Mouse (Mus musculus) embryonic fibroblast, embryonic 13.5 days (primary cell): ENCODE results near the gene Acer3.

Source experiments
- CTCF ChIP-seq: IDR thresholded peaks from 2 replicates; pipeline ENCODE4 v1.5.1; 2011; ENCODE audit warnings: mild to moderate bottlenecking, control low read depth, low read length, moderate library complexity, borderline replicate concordance; ENCODE audit not compliant: insufficient read depth
- POLR2A ChIP-seq: IDR thresholded peaks from 2 replicates; pipeline ENCODE4 v1.6.1; 2011; ENCODE audit warnings: low read depth, mild to moderate bottlenecking, control low read depth, low read length, moderate library complexity

- TF ChIP-seq CTCF (no peak), POLR2A (no peak)
Observed at GRCm38 (mm10) chr7:98323288-98324019, 2.4 kb upstream of the Acer3 start.
